Mouse (Mus musculus) limb, embryonic 10.5 days (tissue): Measurements from ENCODE around the gene 4931428F04Rik. TPM values are rescaled to one million over a fixed set of nuclear protein-coding genes. Genes with fewer than 3 reads are reported as not detected.

Experiments
- DNase-seq: peaks from one replicate; pipeline ENCODE4 v3.0.0-alpha.2; 2017; ENCODE audit warnings: low spot score
- H3K27ac ChIP-seq: fragments of 300-500 bp; sonication (generic); 2 replicates; pipeline ENCODE4 v1.5.1; 2016; ENCODE audit warnings: mild to moderate bottlenecking
- H3K27me3 ChIP-seq: fragments of 300-500 bp; sonication (generic); 2 replicates; pipeline ENCODE4 v1.6.1; 2016; ENCODE audit warnings: low read depth, mild to moderate bottlenecking; ENCODE audit not compliant: poor library complexity, severe bottlenecking
- H3K36me3 ChIP-seq: fragments of 300-500 bp; sonication (generic); 2 replicates; pipeline ENCODE4 v1.6.1; 2016; ENCODE audit warnings: mild to moderate bottlenecking, moderate library complexity
- H3K4me1 ChIP-seq: fragments of 300-500 bp; sonication (generic); 2 replicates; pipeline ENCODE4 v1.6.1; 2016
- H3K4me3 ChIP-seq: fragments of 300-500 bp; sonication (generic); 2 replicates; pipeline ENCODE4 v1.5.1; 2016; ENCODE audit warnings: mild to moderate bottlenecking, moderate library complexity
- H3K9me3 ChIP-seq: fragments of 300-500 bp; sonication (generic); replicated peaks from 2 replicates; pipeline ENCODE4 v1.6.1; 2016; ENCODE audit warnings: mild to moderate bottlenecking
- WGBS: fragments of 180-500 bp; shearing (Covaris S2); methylation state at CpG from one replicate; pipeline ENCODE4 v1.1.7; 2016; 5-methylcytosine and 5-hydroxymethylcytosine counted together
- polyA plus RNA-seq: library from polyadenylated mRNA; unstranded; fragments of >200 nt; fragmentation: Nextera tagmentation; extraction: Ambion mirVana; gene quantifications from 2 replicates; pipeline ENCODE4 v1.2.1, GENCODE M21; 2016

4931428F04Rik gene
- polyA plus RNA-seq, 1 experiment from 2014 or later: 19.2 TPM

GRCm38 (mm10) chr8:105304325-105305210 is 14.9 kb upstream of the 4931428F04Rik start:
- no peaks in the 10 kb centered on the region for H3K9me3 ChIP-seq
- no peak for DNase-seq
- peaks cover 87% of the 10 kb centered on the region for H3K36me3 ChIP-seq
- WGBS: 86% methylated on average over 9 of the region's 9 CpGs
- H3K4me3 ChIP-seq: no peak overlapping the region
- H3K4me1 ChIP-seq: peaks cover 23% of the 10 kb centered on the region
- no peak overlapping the region for H3K27ac ChIP-seq
- no peaks in the 10 kb centered on the region for H3K27me3 ChIP-seq

- no peaks in the 10 kb centered on the region for H3K9me3 ChIP-seq
- WGBS: 87% methylated on average over 9 of the region's 9 CpGs
- H3K4me1 ChIP-seq: peaks cover 25% of the 10 kb centered on the region
- no peak for DNase-seq
- H3K27ac ChIP-seq: no peak overlapping the region
- H3K4me3 ChIP-seq: no peak overlapping the region
- H3K27me3 ChIP-seq: no peaks in the 10 kb centered on the region
- H3K36me3 ChIP-seq: peaks cover 86% of the 10 kb centered on the region
These were observed 14.2 kb upstream of the 4931428F04Rik start for GRCm38 (mm10) chr8:105303874-105304273.

- Histone ChIP-seq H3K36me3 (peaks cover 86% of the 10 kb centered on the region), H3K27me3 (no peaks in the 10 kb centered on the region), H3K9me3 (no peaks in the 10 kb centered on the region), H3K27ac (no peak overlapping the region), H3K4me3 (no peak overlapping the region), H3K4me1 (peaks cover 30% of the 10 kb centered on the region)
- DNase-seq: no peak
- WGBS: 92% methylated on average over 8 of the region's 8 CpGs
These were observed 13.7 kb upstream of the 4931428F04Rik start for GRCm38 (mm10) chr8:105303396-105303795.

GRCm38 (mm10) chr8:105299962-105300361 is 10.3 kb upstream of the 4931428F04Rik start:
- H3K27ac ChIP-seq: no peak overlapping the region
- 97% methylated on average over 8 of the region's 8 CpGs for WGBS
- H3K4me1 ChIP-seq: peaks cover 36% of the 10 kb centered on the region
- no peaks in the 10 kb centered on the region for H3K9me3 ChIP-seq
- peaks cover 65% of the 10 kb centered on the region for H3K36me3 ChIP-seq
- no peak overlapping the region for H3K4me3 ChIP-seq
- DNase-seq: no peak
- peaks cover 5% of the 10 kb centered on the region; the same call in 1 of the 2 replicates for H3K27me3 ChIP-seq

GRCm38 (mm10) chr8:105298351-105299252 is 8.9 kb upstream of the 4931428F04Rik start:
- peak overlapping the region; percentile 91 for H3K27ac ChIP-seq
- H3K4me1 ChIP-seq: peaks cover 29% of the 10 kb centered on the region
- no peak for DNase-seq
- H3K36me3 ChIP-seq: peaks cover 51% of the 10 kb centered on the region
- H3K4me3 ChIP-seq: peak overlapping the region; percentile 95
- WGBS: 65% methylated on average over 18 of the region's 18 CpGs
- H3K9me3 ChIP-seq: no peaks in the 10 kb centered on the region
- peaks cover 8% of the 10 kb centered on the region; the same call in 1 of the 2 replicates for H3K27me3 ChIP-seq

GRCm38 (mm10) chr8:105297511-105298192 is 8.0 kb upstream of the 4931428F04Rik start, which contains the start of gene E2f4:
E2f4 (plus strand) TSS chr8:105297663.
- H3K9me3 ChIP-seq: no peaks in the 10 kb centered on the region
- peaks cover 42% of the 10 kb centered on the region for H3K36me3 ChIP-seq
- peak within 1 kb of the TSS; percentile 91 for H3K27ac ChIP-seq
- peaks cover 34% of the 10 kb centered on the region for H3K4me1 ChIP-seq
- DNase-seq: peak; percentile 99
- peaks cover 18% of the 10 kb centered on the region for H3K27me3 ChIP-seq
- peak within 1 kb of the TSS; percentile 95 for H3K4me3 ChIP-seq
- under 1% methylated on average over 58 of the region's 58 CpGs for WGBS

- Histone ChIP-seq H3K4me3 (peak within 1 kb of the TSS; percentile 95), H3K27ac (peak within 1 kb of the TSS; percentile 91; the same call in 1 of the 2 replicates)
- WGBS: 65% methylated on average over 11 of the region's 11 CpGs
These were observed 6.4 kb upstream of the 4931428F04Rik start, which contains the start of gene Exoc3l for GRCm38 (mm10) chr8:105295895-105296573. Exoc3l (minus strand) TSS chr8:105296101.

GRCm38 (mm10) chr8:105295256-105295655 is 5.6 kb upstream of the 4931428F04Rik start:
- peak overlapping the region; percentile 20; the same call in 1 of the 2 replicates for H3K4me3 ChIP-seq

More at GRCm38 (mm10) chr8:105295895-105296573, 6.4 kb upstream of the 4931428F04Rik start, which contains the start of gene Exoc3l:
- H3K9me3 ChIP-seq: no peaks in the 10 kb centered on the region
- peaks cover 21% of the 10 kb centered on the region for H3K27me3 ChIP-seq
- H3K4me1 ChIP-seq: peaks cover 34% of the 10 kb centered on the region
- no peak for DNase-seq
- H3K36me3 ChIP-seq: peaks cover 25% of the 10 kb centered on the region

GRCm38 (mm10) chr8:105294776-105295175 is 5.1 kb upstream of the 4931428F04Rik start:
- H3K27me3 ChIP-seq: peaks cover 34% of the 10 kb centered on the region
- WGBS: 66% methylated on average over 9 of the region's 9 CpGs
- H3K4me3 ChIP-seq: no peak overlapping the region
- H3K36me3 ChIP-seq: peaks cover 13% of the 10 kb centered on the region
- no peaks in the 10 kb centered on the region for H3K9me3 ChIP-seq
- DNase-seq: no peak
- peaks cover 45% of the 10 kb centered on the region for H3K4me1 ChIP-seq
- no peak overlapping the region for H3K27ac ChIP-seq

More at GRCm38 (mm10) chr8:105295256-105295655, 5.6 kb upstream of the 4931428F04Rik start:
- DNase-seq: no peak
- peaks cover 29% of the 10 kb centered on the region for H3K27me3 ChIP-seq
- H3K4me1 ChIP-seq: peaks cover 40% of the 10 kb centered on the region
- H3K27ac ChIP-seq: no peak overlapping the region
- no peaks in the 10 kb centered on the region for H3K9me3 ChIP-seq
- H3K36me3 ChIP-seq: peaks cover 18% of the 10 kb centered on the region
- WGBS: 72% methylated on average over 11 of the region's 11 CpGs

- Histone ChIP-seq H3K4me3 (no peak overlapping the region), H3K27ac (no peak overlapping the region), H3K9me3 (no peaks in the 10 kb centered on the region), H3K27me3 (peaks cover 37% of the 10 kb centered on the region), H3K36me3 (peaks cover under 1% of the 10 kb centered on the region; the same call in 1 of the 2 replicates), H3K4me1 (peaks cover 49% of the 10 kb centered on the region)
- DNase-seq: no peak
- 71% methylated on average over 19 of the region's 19 CpGs for WGBS
These were observed 3.7 kb upstream of the 4931428F04Rik start for GRCm38 (mm10) chr8:105293405-105293804.

- Histone ChIP-seq H3K27ac (no peak overlapping the region), H3K9me3 (no peaks in the 10 kb centered on the region), H3K4me3 (no peak overlapping the region), H3K27me3 (peaks cover 37% of the 10 kb centered on the region), H3K4me1 (peaks cover 45% of the 10 kb centered on the region), H3K36me3 (no peaks in the 10 kb centered on the region)
- DNase-seq: no peak
- WGBS: 76% methylated on average over 7 of the region's 7 CpGs
These were observed 2.8 kb upstream of the 4931428F04Rik start for GRCm38 (mm10) chr8:105292471-105292870.
